ENCODE assay signal across 8 mouse cellular contexts in genomic region chr19:44407341-44408222, GRCm38 (mm10). TPM values are rescaled to one million over a fixed set of nuclear protein-coding genes. Genes with fewer than 3 reads are reported as not detected.
DNase-seq lines count a peak whose midpoint lies in the region; ATAC-seq and TF ChIP-seq lines count a peak whose summit lies in the region.

Gene Scd1 (minus strand): TSS chr19:44407879.

- H3K4me3 ChIP-seq in embryonic facial prominence, embryonic 13.5 days, result peak within 1 kb of the TSS; percentile 53
- peak within 1 kb of the TSS; percentile 37 for H3K4me3 ChIP-seq in kidney, adult 2 months (ENCODE audit: insufficient read depth, low read depth, low read length)
- peak within 1 kb of the TSS; percentile 55 for H3K4me3 ChIP-seq in limb, embryonic 11.5 days (ENCODE audit: low read depth, low read length)
- H3K4me3 ChIP-seq in midbrain, embryonic 15.5 days, result peak within 1 kb of the TSS; percentile 49

- peak; percentile 79 for ATAC-seq in embryonic facial prominence, embryonic 13.5 days (ENCODE audit: insufficient number of reproducible peaks, insufficient read depth, low FRiP score, low TSS enrichment, low read depth)
- peak; percentile 92 for ATAC-seq in limb, embryonic 11.5 days (ENCODE audit: insufficient number of reproducible peaks, low FRiP score, low TSS enrichment, low read depth)
- ATAC-seq in midbrain, embryonic 15.5 days (replicated peaks), result peak; percentile 94

- no peaks in the 10 kb centered on the region for H3K9me3 ChIP-seq in embryonic facial prominence, embryonic 13.5 days
- no peaks in the 10 kb centered on the region for H3K9me3 ChIP-seq in limb, embryonic 11.5 days (ENCODE audit: control insufficient read depth, low read length)
- no peaks in the 10 kb centered on the region for H3K9me3 ChIP-seq in midbrain, embryonic 15.5 days

- TF ChIP-seq CTCF in kidney, adult 2 months (conservative IDR thresholded peaks at IDR 0.05; ENCODE audit: insufficient read depth, insufficient read length, low read depth, low read length), result no peak

- H3K4me2 ChIP-seq in embryonic facial prominence, embryonic 13.5 days, result peak within 1 kb of the TSS; percentile 87
- peak within 1 kb of the TSS; percentile 74 for H3K4me2 ChIP-seq in limb, embryonic 11.5 days (ENCODE audit: low read depth, severe bottlenecking)
- peak within 1 kb of the TSS; percentile 92 for H3K4me2 ChIP-seq in midbrain, embryonic 15.5 days

- H3K36me3 ChIP-seq in embryonic facial prominence, embryonic 13.5 days, result peaks cover 17% of the 10 kb centered on the region
- H3K36me3 ChIP-seq in kidney, adult 2 months (ENCODE audit: control insufficient read depth, insufficient read depth, low read length), result no peaks in the 10 kb centered on the region
- H3K36me3 ChIP-seq in limb, embryonic 11.5 days (ENCODE audit: control insufficient read depth, insufficient read depth, low read length), result peaks cover 2% of the 10 kb centered on the region; the same call in 1 of the 2 replicates
- H3K36me3 ChIP-seq in midbrain, embryonic 15.5 days (replicated peaks), result no peaks in the 10 kb centered on the region

- no peaks in the 10 kb centered on the region for H3K27me3 ChIP-seq in embryonic facial prominence, embryonic 13.5 days
- H3K27me3 ChIP-seq in kidney, adult 2 months (replicated peaks; ENCODE audit: control insufficient read depth, insufficient read depth, low read length), result no peaks in the 10 kb centered on the region; the same call in 1 of the 2 replicates
- H3K27me3 ChIP-seq in limb, embryonic 11.5 days (ENCODE audit: control insufficient read depth, insufficient read depth, low read length), result no peaks in the 10 kb centered on the region
- no peaks in the 10 kb centered on the region for H3K27me3 ChIP-seq in midbrain, embryonic 15.5 days (replicated peaks)

- peaks cover 22% of the 10 kb centered on the region for H3K4me1 ChIP-seq in embryonic facial prominence, embryonic 13.5 days
- H3K4me1 ChIP-seq in kidney, adult 2 months (ENCODE audit: control insufficient read depth, insufficient read depth, low read length), result no peaks in the 10 kb centered on the region
- peaks cover 11% of the 10 kb centered on the region for H3K4me1 ChIP-seq in limb, embryonic 11.5 days (ENCODE audit: control insufficient read depth, insufficient read depth, low read length)
- H3K4me1 ChIP-seq in midbrain, embryonic 15.5 days, result peaks cover 28% of the 10 kb centered on the region

- no peak for TF ChIP-seq POLR2A in kidney, adult 2 months (IDR thresholded peaks at IDR 0.05; ENCODE audit: low read depth, low read length)

- peak; percentile 97 for DNase-seq in 3T3-L1 (ENCODE audit: low read depth, low spot score)
- DNase-seq in adrenal gland, postnatal 25 days, result peak; percentile 62
- DNase-seq in heart, adult 18-20 months, result peak; percentile 76 to 79
- DNase-seq in kidney, adult 2 months, result peak; percentile 77
- peak; percentile 83 for DNase-seq in limb, embryonic 11.5 days (ENCODE audit: low spot score)
- DNase-seq in spleen, postnatal 14 days (ENCODE audit: low spot score in 2 of 2), result peak; percentile 40 to 52

- peak within 1 kb of the TSS; percentile 88 for H3K27ac ChIP-seq in embryonic facial prominence, embryonic 13.5 days
- no peak within 1 kb of the TSS; the same call in 1 of the 2 replicates for H3K27ac ChIP-seq in kidney, adult 2 months (ENCODE audit: insufficient read depth, low read depth, low read length)
- peak within 1 kb of the TSS; percentile 74 for H3K27ac ChIP-seq in limb, embryonic 11.5 days (replicated peaks; ENCODE audit: low read depth, low read length)
- peak within 1 kb of the TSS; percentile 80 for H3K27ac ChIP-seq in midbrain, embryonic 15.5 days

- peak within 1 kb of the TSS; percentile 75 for H3K9ac ChIP-seq in embryonic facial prominence, embryonic 13.5 days
- H3K9ac ChIP-seq in limb, embryonic 11.5 days (ENCODE audit: low read length), result peak within 1 kb of the TSS; percentile 77
- peak within 1 kb of the TSS; percentile 42 for H3K9ac ChIP-seq in midbrain, embryonic 15.5 days

- under 1% methylated on average over 32 of the region's 35 CpGs for WGBS in embryonic facial prominence, embryonic 13.5 days
- WGBS in kidney, adult 2 months, result 1% methylated on average over 34 of the region's 35 CpGs
- 0% methylated on average over 33 of the region's 35 CpGs for WGBS in limb, embryonic 11.5 days
- 0% methylated on average over 34 of the region's 35 CpGs for WGBS in midbrain, embryonic 15.5 days

RNA-seq across cellular contexts. Expression of gene Scd1, which starts in this region (rescaled TPM):
- 1,091 and 1,950 TPM in 2 replicates for total RNA-seq in adrenal gland, postnatal 25 days (2021)
- polyA plus RNA-seq in embryonic facial prominence, embryonic 13.5 days (2015; fragmentation: Nextera tagmentation; extraction: Ambion mirVana), result 6.7 and 9.0 TPM in 2 replicates
- 100 to 1,000 TPM in 1 of 2 experiments, 10 to 100 TPM in 1; 30.8 to 212 TPM for total RNA-seq in heart, adult 18-20 months (2021)
- polyA plus RNA-seq in kidney, adult 2 months (2012; rRNA removed), result 3,910 and 4,173 TPM in 2 replicates
- polyA plus RNA-seq in limb, embryonic 11.5 days (2014; fragmentation: Nextera tagmentation; extraction: Ambion mirVana), result 16.7 and 18.6 TPM in 2 replicates
- polyA plus RNA-seq in midbrain, embryonic 15.5 days (2015; fragmentation: Nextera tagmentation; extraction: Ambion mirVana), result 6.9 and 7.0 TPM in 2 replicates

Comparison
In these comparisons a context has a peak if more than half of its experiments do, and no peak if none do; other contexts are left out.
1. RNA of gene Scd1 (polyA plus RNA-seq): 3,910 to 4,173 TPM in kidney, adult 2 months; 16.7 to 18.6 TPM in limb, embryonic 11.5 days, 6.7 to 9.0 TPM in embryonic facial prominence, embryonic 13.5 days and 6.9 to 7.0 TPM in midbrain, embryonic 15.5 days; every median in the first group is over 100 times any median in the second.
2. DNase-seq: peak in every context shown above with its lines; median percentile 97 in 3T3-L1; 83 in limb, embryonic 11.5 days; 78 in heart, adult 18-20 months; 77 in kidney, adult 2 months; 62 in adrenal gland, postnatal 25 days; 46 in spleen, postnatal 14 days.
3. Peak in every context shown above with its lines, with median percentiles within 50 percentile points of each other: ATAC-seq, H3K4me2 ChIP-seq, H3K4me3 ChIP-seq and H3K9ac ChIP-seq.